Mouse (Mus musculus) neural tube, embryonic 12.5 days (tissue): ENCODE data around the gene Rapgef4. TPM values are rescaled to one million over a fixed set of nuclear protein-coding genes. Genes with fewer than 3 reads are reported as not detected.
A peak's percentile ranks its signal among the peaks of the same experiment; 100 is the strongest.

Source experiments
- ATAC-seq: fragments of 200-750 bp; cut with Nextera tagmentation; 2 replicates; pipeline ENCODE4 v1.8.0; 2017; ENCODE audit warnings: low read depth, mild to moderate bottlenecking, moderate TSS enrichment, moderate library complexity; ENCODE audit not compliant: low FRiP score
- H3K27ac ChIP-seq: fragments of 300-500 bp; sonication (generic); 2 replicates; pipeline ENCODE4 v1.5.1; 2016
- H3K27me3 ChIP-seq: fragments of 300-500 bp; sonication (generic); replicated peaks from 2 replicates; pipeline ENCODE4 v1.6.1; 2016; ENCODE audit warnings: mild to moderate bottlenecking
- H3K36me3 ChIP-seq: fragments of 300-500 bp; sonication (generic); 2 replicates; pipeline ENCODE4 v1.6.1; 2016; ENCODE audit warnings: mild to moderate bottlenecking
- H3K4me1 ChIP-seq: fragments of 300-500 bp; sonication (generic); 2 replicates; pipeline ENCODE4 v1.6.1; 2016
- H3K4me2 ChIP-seq: fragments of 300-500 bp; sonication (generic); replicated peaks from 2 replicates; pipeline ENCODE4 v1.6.1; 2016; ENCODE audit warnings: mild to moderate bottlenecking
- H3K4me3 ChIP-seq: fragments of 300-500 bp; sonication (generic); 2 replicates; pipeline ENCODE4 v1.5.1; 2016
- H3K9ac ChIP-seq: fragments of 300-500 bp; sonication (generic); 2 replicates; pipeline ENCODE4 v1.6.1; 2016; ENCODE audit warnings: mild to moderate bottlenecking
- H3K9me3 ChIP-seq: fragments of 300-500 bp; sonication (generic); 2 replicates; pipeline ENCODE4 v1.6.1; 2016; ENCODE audit warnings: mild to moderate bottlenecking
- WGBS: fragments of 180-500 bp; shearing (Covaris S2); methylation state at CpG from one replicate; pipeline ENCODE4 v1.1.7; 2016; 5-methylcytosine and 5-hydroxymethylcytosine counted together
- polyA plus RNA-seq: library from polyadenylated mRNA; unstranded; fragments of >200 nt; fragmentation: Nextera tagmentation; extraction: Ambion mirVana; gene quantifications from 2 replicates; pipeline ENCODE4 v1.2.1, GENCODE M21; 2016

Gene Rapgef4
- polyA plus RNA-seq, 1 experiment from 2014 or later, result 24.0 TPM

DNA sequence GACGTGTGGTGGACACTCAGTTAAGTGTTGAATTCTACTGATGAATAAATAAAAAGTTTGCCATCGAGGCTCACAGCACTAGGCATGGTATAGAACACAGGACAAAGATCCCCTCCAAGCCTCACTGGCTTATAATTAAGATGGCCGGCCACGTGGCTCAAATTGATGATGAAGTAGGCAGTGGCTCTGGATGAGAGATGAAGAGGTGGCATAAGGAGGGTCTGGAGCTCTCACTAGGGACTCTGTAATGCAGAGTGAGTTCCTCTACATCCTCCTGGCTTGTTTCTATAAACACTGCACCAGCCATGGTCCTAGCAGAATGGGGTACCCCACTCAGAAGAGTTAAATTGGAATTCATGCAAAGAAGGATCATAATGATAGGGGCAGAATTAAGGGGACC is 241.2 kb downstream of the Rapgef4 start:
- no peak overlapping the region for H3K27ac ChIP-seq
- WGBS, result 82% methylated on average over 4 of the region's 4 CpGs
- no peak overlapping the region for H3K4me3 ChIP-seq
- H3K36me3 ChIP-seq, result no peaks in the 10 kb centered on the region
- peaks cover 3% of the 10 kb centered on the region; the same call in 1 of the 2 replicates for H3K4me1 ChIP-seq
- H3K4me2 ChIP-seq, result no peak overlapping the region
- H3K9ac ChIP-seq, result no peak overlapping the region
- H3K9me3 ChIP-seq, result no peaks in the 10 kb centered on the region
- peaks cover 58% of the 10 kb centered on the region for H3K27me3 ChIP-seq
- no peak for ATAC-seq

DNA sequence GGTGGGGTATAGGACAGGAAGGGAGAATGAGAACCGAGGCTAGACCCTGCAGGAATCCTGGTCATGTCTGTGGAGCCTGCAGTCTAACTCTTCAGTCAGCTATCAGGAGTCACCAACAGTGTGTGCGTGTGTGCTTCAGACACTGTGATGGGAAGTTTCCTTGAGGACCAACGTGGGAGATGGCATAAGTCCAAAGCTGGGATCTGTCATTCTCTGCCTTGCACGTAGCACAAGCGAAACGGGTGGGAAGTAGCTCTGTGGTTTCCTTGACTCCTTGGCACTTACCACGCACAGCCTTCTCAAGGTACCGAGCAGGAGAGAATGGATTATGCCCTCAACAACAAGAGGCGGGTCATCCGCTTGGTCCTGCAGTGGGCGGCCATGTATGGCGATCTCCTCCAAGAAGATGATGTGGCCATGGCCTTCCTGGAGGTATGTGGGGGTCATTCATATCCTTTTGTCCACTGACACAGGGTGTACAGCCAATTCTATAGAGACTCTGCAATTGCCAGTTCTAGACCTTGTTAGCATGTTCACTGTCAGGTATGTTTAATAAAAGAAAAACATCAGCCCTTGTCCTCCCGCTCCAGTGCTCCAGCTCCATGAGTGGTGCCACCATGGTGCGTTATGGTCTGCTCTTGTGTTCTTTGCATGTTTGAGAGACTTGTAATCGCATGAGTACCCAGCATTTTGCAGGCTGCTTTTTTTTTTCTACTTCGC is 241.9 kb downstream of the Rapgef4 start:
- ATAC-seq, result no peak

DNA sequence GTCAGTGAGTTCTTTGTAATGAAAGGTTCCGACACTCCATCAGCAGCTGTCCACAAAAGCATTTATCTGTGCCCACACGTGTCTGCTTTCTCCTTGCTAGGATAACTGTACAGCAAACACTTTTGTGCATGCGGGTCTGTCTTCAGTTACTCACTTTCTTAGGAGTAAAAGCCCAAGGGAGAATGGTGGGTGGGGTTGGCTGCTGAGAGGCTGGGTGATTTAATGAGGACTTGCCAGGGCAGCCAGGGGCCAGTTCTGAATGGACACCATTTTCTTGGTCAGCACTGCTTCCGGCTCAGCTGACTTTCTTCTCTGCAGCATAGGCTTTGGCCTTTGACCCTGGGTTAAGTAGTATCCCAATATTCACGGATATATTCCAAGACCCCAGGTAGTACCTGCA is 242.4 kb downstream of the Rapgef4 start:
- WGBS, result 53% methylated on average over 5 of the region's 5 CpGs
- Histone ChIP-seq H3K4me3 (no peak overlapping the region), H3K4me1 (peaks cover 4% of the 10 kb centered on the region; the same call in 1 of the 2 replicates), H3K27ac (no peak overlapping the region), H3K27me3 (peaks cover 56% of the 10 kb centered on the region), H3K4me2 (no peak overlapping the region), H3K9ac (no peak overlapping the region), H3K36me3 (no peaks in the 10 kb centered on the region), H3K9me3 (no peaks in the 10 kb centered on the region)
- no peak for ATAC-seq

More for the DNA sequence above, 241.9 kb downstream of the Rapgef4 start:
- H3K9ac ChIP-seq, result no peak overlapping the region
- peaks cover 59% of the 10 kb centered on the region for H3K27me3 ChIP-seq
- H3K9me3 ChIP-seq, result no peaks in the 10 kb centered on the region
- no peak overlapping the region for H3K4me3 ChIP-seq
- peaks cover 3% of the 10 kb centered on the region; the same call in 1 of the 2 replicates for H3K4me1 ChIP-seq
- H3K4me2 ChIP-seq, result no peak overlapping the region
- H3K27ac ChIP-seq, result no peak overlapping the region
- 89% methylated on average over 16 of the region's 16 CpGs for WGBS
- H3K36me3 ChIP-seq, result no peaks in the 10 kb centered on the region

DNA sequence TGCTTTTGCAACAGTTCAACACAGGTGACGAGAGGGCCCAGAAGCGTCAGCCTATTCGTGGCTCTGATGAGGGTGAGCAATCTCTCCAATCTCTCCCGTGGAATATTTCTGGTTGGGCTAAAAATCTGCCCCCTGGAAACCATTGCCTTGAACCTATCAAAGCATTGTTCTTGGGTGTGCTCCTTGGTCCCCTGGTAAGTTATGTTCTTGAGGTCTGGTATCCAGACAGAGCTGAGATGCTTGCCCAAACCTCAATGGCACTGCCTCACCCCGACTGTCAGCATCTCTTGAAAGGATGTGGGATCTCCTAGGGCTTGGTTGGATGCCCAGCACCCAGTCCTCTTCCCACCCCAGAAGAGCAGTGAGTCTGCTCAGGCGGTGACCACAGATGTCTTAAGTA is 245.0 kb downstream of the Rapgef4 start:
- H3K4me3 ChIP-seq, result no peak overlapping the region
- no peaks in the 10 kb centered on the region for H3K36me3 ChIP-seq
- H3K9me3 ChIP-seq, result no peaks in the 10 kb centered on the region
- H3K4me1 ChIP-seq, result peaks cover 8% of the 10 kb centered on the region; the same call in 1 of the 2 replicates
- no peak overlapping the region for H3K27ac ChIP-seq
- H3K9ac ChIP-seq, result no peak overlapping the region
- H3K27me3 ChIP-seq, result peaks cover 63% of the 10 kb centered on the region
- H3K4me2 ChIP-seq, result no peak overlapping the region
- ATAC-seq, result no peak
- WGBS, result 93% methylated on average over 6 of the region's 6 CpGs

DNA sequence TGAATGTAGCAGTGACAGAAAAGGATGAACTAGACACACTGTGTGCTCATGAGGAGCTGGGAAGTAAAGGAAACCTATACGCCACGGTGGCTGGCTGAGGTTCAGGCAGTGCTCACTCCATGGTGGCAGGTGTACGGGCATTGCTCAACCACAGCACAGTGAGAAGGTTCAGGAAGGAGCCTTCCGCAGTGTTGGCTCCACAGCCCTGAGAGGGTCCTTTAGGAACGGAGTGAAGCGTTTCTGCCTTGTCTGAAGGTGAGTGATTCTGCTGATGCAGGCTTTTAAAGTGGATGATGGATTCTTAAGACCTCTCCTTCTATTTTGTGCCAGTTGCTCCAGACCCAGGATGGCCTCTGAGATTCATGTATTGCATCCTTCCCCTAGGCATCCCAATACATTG is 246.4 kb downstream of the Rapgef4 start:
- Histone ChIP-seq H3K27ac (no peak overlapping the region), H3K27me3 (peaks cover 73% of the 10 kb centered on the region), H3K4me2 (no peak overlapping the region), H3K4me3 (no peak overlapping the region), H3K9ac (no peak overlapping the region), H3K9me3 (no peaks in the 10 kb centered on the region), H3K36me3 (no peaks in the 10 kb centered on the region), H3K4me1 (peaks cover 8% of the 10 kb centered on the region; the same call in 1 of the 2 replicates)
- WGBS, result 92% methylated on average over 6 of the region's 6 CpGs
- ATAC-seq, result no peak

DNA sequence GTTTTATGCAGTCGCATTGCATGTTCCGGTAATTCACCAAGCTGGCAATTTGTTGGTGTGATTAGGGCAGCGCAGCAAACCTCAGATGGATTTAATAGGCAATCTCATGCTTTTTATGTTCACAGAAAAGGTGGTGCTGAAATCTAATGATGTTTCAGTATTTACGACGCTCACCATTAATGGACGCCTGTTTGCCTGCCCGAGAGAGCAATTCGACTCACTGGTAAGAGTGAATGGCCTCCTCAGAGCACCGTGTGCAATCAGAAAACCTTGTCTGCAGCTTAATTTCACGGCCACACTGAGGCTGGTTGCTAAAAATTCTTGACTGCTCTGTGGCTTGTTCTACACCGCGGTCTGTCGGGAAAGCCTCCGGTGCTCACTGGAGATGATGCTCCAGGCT is 247.8 kb downstream of the Rapgef4 start:
- Histone ChIP-seq H3K9me3 (no peaks in the 10 kb centered on the region), H3K9ac (no peak overlapping the region), H3K4me3 (no peak overlapping the region), H3K4me1 (0 out of 2 replicates have a peak, but pooled peaks cover 5% of the 10 kb centered on the region), H3K27ac (0 out of 2 replicates have a peak overlapping the region, but pooled peaks have one; percentile 32), H3K27me3 (peaks cover 73% of the 10 kb centered on the region), H3K4me2 (peak overlapping the region; percentile 44), H3K36me3 (no peaks in the 10 kb centered on the region)
- WGBS, result 22% methylated on average over 14 of the region's 14 CpGs
- ATAC-seq, result peak; percentile 44; the same call in 1 of the 2 replicates

DNA sequence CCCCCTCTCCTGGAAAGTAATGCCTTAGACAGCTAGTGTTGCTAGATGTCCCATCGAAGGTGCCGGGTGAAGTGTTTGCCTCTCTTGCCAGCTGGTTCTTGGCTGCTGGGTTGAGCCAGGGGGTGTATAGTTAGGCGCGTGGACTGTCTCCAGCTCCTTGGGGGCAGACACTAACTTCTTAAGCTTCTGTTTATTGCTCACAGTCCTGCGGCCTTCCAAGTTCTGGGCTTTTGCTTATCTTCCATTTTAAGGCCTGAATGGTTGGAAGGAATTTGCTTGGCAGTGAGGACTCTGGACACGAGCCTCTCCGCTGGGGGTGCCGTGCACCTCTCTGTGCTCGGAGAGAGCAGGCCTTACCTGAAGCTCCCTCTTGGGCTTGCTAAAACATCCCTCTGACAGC is 249.5 kb downstream of the Rapgef4 start:
- H3K36me3 ChIP-seq, result no peaks in the 10 kb centered on the region
- 0 out of 2 replicates have a peak, but pooled peaks cover 5% of the 10 kb centered on the region for H3K4me1 ChIP-seq
- H3K9me3 ChIP-seq, result no peaks in the 10 kb centered on the region
- H3K27me3 ChIP-seq, result peaks cover 73% of the 10 kb centered on the region
- H3K9ac ChIP-seq, result no peak overlapping the region
- no peak overlapping the region for H3K4me3 ChIP-seq
- H3K27ac ChIP-seq, result no peak overlapping the region
- ATAC-seq, result no peak
- WGBS, result 88% methylated on average over 9 of the region's 9 CpGs
- no peak overlapping the region for H3K4me2 ChIP-seq

DNA sequence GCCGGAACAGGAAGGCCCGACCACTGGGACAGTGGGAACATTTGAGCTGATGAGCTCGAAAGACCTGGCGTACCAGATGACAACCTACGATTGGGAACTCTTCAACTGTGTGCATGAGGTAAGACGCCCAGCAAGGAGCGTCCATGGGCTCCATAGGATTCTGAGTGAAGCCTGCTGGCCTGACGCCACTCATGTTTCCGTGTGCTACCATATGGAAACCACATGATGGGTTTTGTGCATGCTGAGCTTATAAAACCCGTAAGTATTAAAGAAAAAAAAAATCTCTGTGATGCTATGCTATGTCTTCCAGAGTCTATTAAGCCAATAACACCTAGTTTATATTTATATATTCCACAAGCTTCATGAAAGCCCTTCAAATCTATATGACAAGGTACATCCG is 253.0 kb downstream of the Rapgef4 start:
- Histone ChIP-seq H3K27me3 (peaks cover 57% of the 10 kb centered on the region), H3K9ac (no peak overlapping the region), H3K4me2 (no peak overlapping the region), H3K27ac (no peak overlapping the region), H3K9me3 (no peaks in the 10 kb centered on the region), H3K4me1 (no peaks in the 10 kb centered on the region), H3K36me3 (no peaks in the 10 kb centered on the region), H3K4me3 (no peak overlapping the region)
- ATAC-seq, result no peak
- 87% methylated on average over 11 of the region's 11 CpGs for WGBS

DNA sequence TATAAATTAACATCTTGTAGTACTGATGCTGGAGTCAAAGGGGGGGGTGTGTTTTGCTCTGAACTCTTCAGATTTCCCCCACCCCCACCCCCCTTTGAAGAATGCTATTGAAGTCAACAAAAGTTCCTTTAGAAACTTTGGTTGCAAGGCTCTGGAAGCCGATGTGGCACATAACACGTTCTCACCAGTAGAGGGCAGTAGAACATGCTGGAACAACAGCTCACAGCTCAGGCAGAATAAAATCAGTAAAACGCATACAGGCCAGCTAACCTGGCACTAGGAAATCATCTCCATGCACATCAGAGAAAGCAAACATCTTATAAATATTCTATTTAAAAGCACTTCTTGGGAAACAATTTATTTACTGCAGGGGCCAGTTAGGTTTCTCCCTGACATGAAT is 253.9 kb downstream of the Rapgef4 start:
- Histone ChIP-seq H3K4me1 (no peaks in the 10 kb centered on the region), H3K36me3 (no peaks in the 10 kb centered on the region), H3K4me3 (no peak overlapping the region), H3K27ac (no peak overlapping the region), H3K9me3 (no peaks in the 10 kb centered on the region), H3K9ac (no peak overlapping the region), H3K27me3 (peaks cover 53% of the 10 kb centered on the region), H3K4me2 (no peak overlapping the region)
- under 1% methylated on average over 3 of the region's 3 CpGs for WGBS
- no peak for ATAC-seq

DNA sequence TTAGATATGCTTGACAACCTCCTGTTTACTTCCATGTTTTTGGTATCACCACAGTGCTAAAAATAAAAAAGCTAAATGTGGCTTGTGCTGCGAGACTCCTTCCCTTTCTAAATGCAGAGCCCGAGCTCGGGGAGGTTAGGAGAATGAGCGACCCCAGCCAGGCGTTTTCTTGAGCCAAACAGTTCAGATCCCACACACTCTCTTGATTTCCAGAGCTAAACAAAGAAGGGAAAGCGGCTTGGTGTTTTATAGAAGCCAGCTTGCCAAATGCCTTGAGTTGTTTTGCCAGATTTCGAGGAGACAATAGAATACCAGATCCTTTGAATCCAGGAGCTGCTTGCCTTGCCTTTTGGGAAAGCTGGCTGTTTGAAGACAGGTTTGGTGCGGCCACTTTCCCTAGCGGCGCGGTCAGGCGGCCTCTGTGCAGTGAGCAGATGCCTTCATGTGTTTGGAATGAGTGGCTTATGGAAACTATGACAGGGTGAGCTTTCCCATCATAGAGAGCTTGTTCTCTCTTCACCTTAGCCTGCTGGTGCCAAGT is 254.4 kb downstream of the Rapgef4 start:
- Histone ChIP-seq H3K4me1 (no peaks in the 10 kb centered on the region), H3K9me3 (no peaks in the 10 kb centered on the region), H3K4me3 (no peak overlapping the region), H3K27ac (no peak overlapping the region), H3K36me3 (no peaks in the 10 kb centered on the region), H3K9ac (no peak overlapping the region), H3K4me2 (no peak overlapping the region), H3K27me3 (peaks cover 49% of the 10 kb centered on the region)
- no peak for ATAC-seq
- WGBS, result 62% methylated on average over 12 of the region's 12 CpGs

DNA sequence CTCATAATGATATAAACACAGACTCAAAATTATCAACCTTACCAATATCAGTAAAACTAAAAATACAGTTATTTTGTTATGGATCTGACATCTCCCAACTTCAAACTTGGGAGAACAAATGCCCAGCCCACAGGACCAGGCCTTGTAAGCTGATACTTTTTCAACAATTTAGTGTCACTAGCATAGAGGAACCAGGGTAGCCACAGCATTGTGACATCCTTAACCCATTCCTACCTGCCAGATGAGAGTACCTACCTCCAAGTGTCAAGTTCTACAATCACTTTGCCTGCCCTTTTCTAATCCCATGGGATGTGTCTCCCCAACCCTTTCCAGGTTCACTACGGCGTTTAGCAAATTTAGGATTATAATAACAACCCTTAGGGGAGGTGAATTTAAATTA is 257.4 kb downstream of the Rapgef4 start:
- WGBS, result 86% methylated on average over 2 of the region's 2 CpGs
- Histone ChIP-seq H3K36me3 (no peaks in the 10 kb centered on the region), H3K9me3 (no peaks in the 10 kb centered on the region), H3K27ac (no peak overlapping the region), H3K4me2 (no peak overlapping the region), H3K4me3 (no peak overlapping the region), H3K27me3 (peaks cover 32% of the 10 kb centered on the region), H3K4me1 (0 out of 2 replicates have a peak, but pooled peaks cover 4% of the 10 kb centered on the region), H3K9ac (no peak overlapping the region)
- ATAC-seq, result no peak

DNA sequence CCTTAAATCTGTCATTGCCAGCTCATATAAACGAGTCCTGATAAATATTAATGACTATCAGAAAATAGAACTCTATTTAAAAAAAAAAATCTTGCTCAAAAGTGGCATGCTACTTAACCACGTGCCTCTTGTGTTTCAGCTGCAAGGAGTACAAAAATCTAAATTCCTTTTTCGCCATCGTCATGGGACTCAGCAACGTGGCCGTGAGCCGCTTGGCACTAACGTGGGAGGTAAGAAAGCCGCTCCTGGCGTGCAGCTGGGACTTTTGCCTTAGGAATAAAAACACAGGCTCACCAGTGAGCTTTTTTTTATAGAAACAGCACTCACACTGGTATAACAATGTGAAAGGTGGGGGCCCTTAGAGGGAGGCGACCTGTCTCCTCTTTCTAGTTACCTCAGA is 257.9 kb downstream of the Rapgef4 start:
- Histone ChIP-seq H3K4me2 (no peak overlapping the region), H3K27ac (no peak overlapping the region), H3K27me3 (peaks cover 27% of the 10 kb centered on the region), H3K4me3 (no peak overlapping the region), H3K36me3 (no peaks in the 10 kb centered on the region), H3K4me1 (0 out of 2 replicates have a peak, but pooled peaks cover 4% of the 10 kb centered on the region), H3K9ac (no peak overlapping the region), H3K9me3 (no peaks in the 10 kb centered on the region)
- ATAC-seq, result no peak
- WGBS, result 67% methylated on average over 11 of the region's 11 CpGs
